Mouse (Mus musculus) telencephalon, adult 2 months (tissue): ENCODE data around the gene Spon1.

Experiments
- DNase-seq: peaks from one replicate; pipeline ENCODE4 v3.0.0-alpha.2; 2011; ENCODE audit warnings: low read depth, low spot score

Gene Spon1

GRCm38 (mm10) chr7:113903127-113903827 lies 137.5 kb downstream of the Spon1 start:
- DNase-seq: no peak

GRCm38 (mm10) chr7:113903939-113904338 lies 138.1 kb downstream of the Spon1 start:
- DNase-seq: no peak

GRCm38 (mm10) chr7:113904348-113904895 lies 138.6 kb downstream of the Spon1 start:
- no peak for DNase-seq

- no peak for DNase-seq
These were observed 143.5 kb downstream of the Spon1 start for GRCm38 (mm10) chr7:113909161-113909825.

GRCm38 (mm10) chr7:113910856-113911255 lies 145.1 kb downstream of the Spon1 start:
- no peak for DNase-seq

- DNase-seq: peak; percentile 45
These were observed 150.1 kb downstream of the Spon1 start for GRCm38 (mm10) chr7:113915936-113916335.

GRCm38 (mm10) chr7:113918916-113919315 lies 153.1 kb downstream of the Spon1 start:
- DNase-seq: no peak

- no peak for DNase-seq
These were observed 153.7 kb downstream of the Spon1 start for GRCm38 (mm10) chr7:113919505-113919904.

- no peak for DNase-seq
These were observed 154.3 kb downstream of the Spon1 start for GRCm38 (mm10) chr7:113920056-113920455.

GRCm38 (mm10) chr7:113924561-113924960 lies 158.8 kb downstream of the Spon1 start:
- DNase-seq: no peak

- no peak for DNase-seq
These were observed 185.1 kb downstream of the Spon1 start for GRCm38 (mm10) chr7:113950888-113951287.

GRCm38 (mm10) chr7:113955431-113955830 lies 189.6 kb downstream of the Spon1 start:
- DNase-seq: no peak

GRCm38 (mm10) chr7:113960841-113961499 lies 195.2 kb downstream of the Spon1 start:
- DNase-seq: no peak

- DNase-seq: no peak
These were observed 195.7 kb downstream of the Spon1 start for GRCm38 (mm10) chr7:113961500-113961895.

GRCm38 (mm10) chr7:113962078-113962477 lies 196.3 kb downstream of the Spon1 start:
- no peak for DNase-seq

GRCm38 (mm10) chr7:113963766-113964165 lies 198.0 kb downstream of the Spon1 start:
- DNase-seq: no peak

- DNase-seq: no peak
These were observed 199.8 kb downstream of the Spon1 start for GRCm38 (mm10) chr7:113965625-113966024.

- no peak for DNase-seq
These were observed 203.4 kb downstream of the Spon1 start for GRCm38 (mm10) chr7:113969182-113969581.

GRCm38 (mm10) chr7:113972536-113972935 lies 206.7 kb downstream of the Spon1 start:
- no peak for DNase-seq

GRCm38 (mm10) chr7:113986406-113987134 lies 220.8 kb downstream of the Spon1 start:
- DNase-seq: no peak

GRCm38 (mm10) chr7:113988156-113988555 lies 222.4 kb downstream of the Spon1 start:
- no peak for DNase-seq
